Mouse (Mus musculus) neural tube, embryonic 15.5 days (tissue): ENCODE data around the gene Tpx2. TPM values are rescaled to one million over a fixed set of nuclear protein-coding genes. Genes with fewer than 3 reads are reported as not detected.

Experiments used
- ATAC-seq: fragments of 200-750 bp; cut with Nextera tagmentation; 2 replicates; pipeline ENCODE4 v1.8.0; 2017; ENCODE audit warnings: mild to moderate bottlenecking, moderate TSS enrichment, moderate library complexity; ENCODE audit not compliant: low FRiP score
- H3K27ac ChIP-seq: fragments of 300-500 bp; sonication (generic); replicated peaks from 2 replicates; pipeline ENCODE4 v1.5.1; 2015; ENCODE audit warnings: mild to moderate bottlenecking, inconsistent platforms
- H3K27me3 ChIP-seq: fragments of 300-500 bp; sonication (generic); replicated peaks from 2 replicates; pipeline ENCODE4 v1.6.1; 2015; ENCODE audit warnings: inconsistent platforms
- H3K36me3 ChIP-seq: fragments of 300-500 bp; sonication (generic); 2 replicates; pipeline ENCODE4 v1.6.1; 2015; ENCODE audit warnings: inconsistent platforms
- H3K4me1 ChIP-seq: fragments of 300-500 bp; sonication (generic); 2 replicates; pipeline ENCODE4 v1.6.1; 2015; ENCODE audit warnings: inconsistent platforms
- H3K4me2 ChIP-seq: fragments of 300-500 bp; sonication (generic); 2 replicates; pipeline ENCODE4 v1.6.1; 2015; ENCODE audit warnings: inconsistent platforms, mild to moderate bottlenecking, moderate library complexity
- H3K4me3 ChIP-seq: fragments of 300-500 bp; sonication (generic); replicated peaks from 2 replicates; pipeline ENCODE4 v1.5.1; 2015; ENCODE audit warnings: mild to moderate bottlenecking, inconsistent platforms
- H3K9ac ChIP-seq: fragments of 300-500 bp; sonication (generic); replicated peaks from 2 replicates; pipeline ENCODE4 v1.6.1; 2015; ENCODE audit warnings: mild to moderate bottlenecking, inconsistent platforms
- H3K9me3 ChIP-seq: fragments of 300-500 bp; sonication (generic); replicated peaks from 2 replicates; pipeline ENCODE4 v1.6.1; 2016; ENCODE audit warnings: inconsistent platforms
- WGBS: fragments of 180-500 bp; shearing (Covaris S2); methylation state at CpG from one replicate; pipeline ENCODE4 v1.1.7; 2015; ENCODE audit warnings: mixed read lengths; 5-methylcytosine and 5-hydroxymethylcytosine counted together
- polyA plus RNA-seq: library from polyadenylated mRNA; unstranded; fragments of >200 nt; fragmentation: Nextera tagmentation; extraction: Ambion mirVana; gene quantifications from 2 replicates; pipeline ENCODE4 v1.2.1, GENCODE M21; 2015

Gene Tpx2
- polyA plus RNA-seq, 1 experiment from 2014 or later, result 11.1 TPM

DNA sequence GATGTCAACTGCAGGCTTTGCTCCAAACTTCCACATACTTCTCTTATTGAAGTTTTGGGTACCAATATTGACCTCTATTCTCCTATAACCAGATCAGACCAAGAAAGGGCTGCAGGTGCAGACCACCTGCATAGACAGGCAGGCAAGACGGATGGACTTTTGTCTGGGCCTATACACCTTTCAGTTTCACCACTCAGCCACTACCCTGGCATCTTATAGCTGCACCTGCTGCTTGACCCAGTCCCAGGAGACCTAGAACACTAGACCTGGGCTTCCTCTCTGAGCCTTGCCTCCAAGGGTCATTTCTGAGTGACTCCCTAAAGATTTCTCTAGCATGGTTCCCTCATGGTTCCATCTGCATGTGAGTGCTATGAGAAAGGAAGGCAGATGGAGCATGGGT lies 34.5 kb upstream of the Tpx2 start:
- WGBS, result 100% methylated on average over 1 of the region's 1 CpGs

GRCm38 (mm10) chr2:152814213-152814874 lies 33.4 kb upstream of the Tpx2 start:
- Histone ChIP-seq H3K27me3 (no peaks in the 10 kb centered on the region), H3K27ac (no peak overlapping the region), H3K4me2 (no peak overlapping the region), H3K9me3 (no peaks in the 10 kb centered on the region), H3K36me3 (0 out of 2 replicates have a peak, but pooled peaks cover 4% of the 10 kb centered on the region), H3K9ac (no peak overlapping the region), H3K4me1 (peaks cover 38% of the 10 kb centered on the region), H3K4me3 (no peak overlapping the region)
- ATAC-seq, result no peak
- WGBS, result 88% methylated on average over 6 of the region's 6 CpGs

More for the DNA sequence above, 34.5 kb upstream of the Tpx2 start:
- H3K9ac ChIP-seq, result no peak overlapping the region
- H3K4me3 ChIP-seq, result no peak overlapping the region
- no peak overlapping the region for H3K27ac ChIP-seq
- no peak overlapping the region for H3K4me2 ChIP-seq
- H3K4me1 ChIP-seq, result peaks cover 32% of the 10 kb centered on the region
- H3K36me3 ChIP-seq, result 0 out of 2 replicates have a peak, but pooled peaks cover 4% of the 10 kb centered on the region
- no peaks in the 10 kb centered on the region for H3K9me3 ChIP-seq
- H3K27me3 ChIP-seq, result no peaks in the 10 kb centered on the region
- no peak for ATAC-seq

GRCm38 (mm10) chr2:152815879-152816656 lies 31.7 kb upstream of the Tpx2 start:
- Histone ChIP-seq H3K27me3 (no peaks in the 10 kb centered on the region), H3K4me2 (no peak overlapping the region)

GRCm38 (mm10) chr2:152816657-152817348 lies 31.0 kb upstream of the Tpx2 start:
- no peak overlapping the region for H3K4me2 ChIP-seq
- H3K36me3 ChIP-seq, result peaks cover 7% of the 10 kb centered on the region; the same call in 1 of the 2 replicates
- H3K4me1 ChIP-seq, result peaks cover 57% of the 10 kb centered on the region
- no peak for ATAC-seq
- no peak overlapping the region for H3K9ac ChIP-seq
- H3K27me3 ChIP-seq, result no peaks in the 10 kb centered on the region
- H3K4me3 ChIP-seq, result no peak overlapping the region
- 89% methylated on average over 3 of the region's 3 CpGs for WGBS
- H3K9me3 ChIP-seq, result no peaks in the 10 kb centered on the region
- H3K27ac ChIP-seq, result no peak overlapping the region

More at GRCm38 (mm10) chr2:152815879-152816656, 31.7 kb upstream of the Tpx2 start:
- 66% methylated on average over 7 of the region's 7 CpGs for WGBS
- H3K9ac ChIP-seq, result no peak overlapping the region
- H3K36me3 ChIP-seq, result peaks cover 4% of the 10 kb centered on the region; the same call in 1 of the 2 replicates
- H3K9me3 ChIP-seq, result no peaks in the 10 kb centered on the region
- no peak for ATAC-seq
- H3K4me1 ChIP-seq, result peaks cover 50% of the 10 kb centered on the region
- H3K4me3 ChIP-seq, result no peak overlapping the region
- no peak overlapping the region for H3K27ac ChIP-seq

- no peaks in the 10 kb centered on the region for H3K27me3 ChIP-seq
- no peak overlapping the region for H3K4me3 ChIP-seq
- H3K9me3 ChIP-seq, result no peaks in the 10 kb centered on the region
- H3K4me2 ChIP-seq, result no peak overlapping the region
- no peak overlapping the region for H3K9ac ChIP-seq
- H3K36me3 ChIP-seq, result peaks cover 7% of the 10 kb centered on the region; the same call in 1 of the 2 replicates
- 44% methylated on average over 6 of the region's 6 CpGs for WGBS
- H3K27ac ChIP-seq, result peak overlapping the region; percentile 23; the same call in 1 of the 2 replicates
- peaks cover 58% of the 10 kb centered on the region for H3K4me1 ChIP-seq
- ATAC-seq, result peak; percentile 28; the same call in 1 of the 2 replicates
These were observed 30.0 kb upstream of the Tpx2 start for GRCm38 (mm10) chr2:152817596-152818291.

DNA sequence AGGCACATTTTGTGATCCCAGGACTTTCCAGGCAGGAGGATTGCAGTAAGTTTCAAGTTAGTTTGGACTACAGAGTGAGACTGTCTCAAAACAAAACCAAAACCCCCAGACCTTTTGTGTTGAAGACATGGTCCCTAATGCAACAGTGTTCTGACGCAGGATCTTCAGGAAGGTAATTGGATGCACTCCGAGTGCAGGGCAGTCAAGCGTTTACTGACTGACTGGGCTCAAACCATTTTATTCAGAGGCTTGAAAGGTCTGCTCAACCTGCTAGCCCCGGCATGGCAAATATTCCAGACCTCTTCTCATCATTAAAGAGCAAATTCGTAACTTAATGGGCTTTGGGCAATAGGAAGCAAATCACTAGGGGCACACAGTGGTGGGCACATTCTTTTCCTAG lies 29.1 kb upstream of the Tpx2 start:
- WGBS, result 66% methylated on average over 5 of the region's 5 CpGs
- H3K27me3 ChIP-seq, result no peaks in the 10 kb centered on the region
- peaks cover 60% of the 10 kb centered on the region for H3K4me1 ChIP-seq
- H3K36me3 ChIP-seq, result peaks cover 7% of the 10 kb centered on the region; the same call in 1 of the 2 replicates
- no peak overlapping the region for H3K4me2 ChIP-seq
- H3K9ac ChIP-seq, result no peak overlapping the region
- no peak overlapping the region for H3K27ac ChIP-seq
- no peak for ATAC-seq
- no peak overlapping the region for H3K4me3 ChIP-seq
- no peaks in the 10 kb centered on the region for H3K9me3 ChIP-seq

- H3K4me1 ChIP-seq, result peaks cover 64% of the 10 kb centered on the region
These were observed 28.6 kb upstream of the Tpx2 start for GRCm38 (mm10) chr2:152819097-152819624.

DNA sequence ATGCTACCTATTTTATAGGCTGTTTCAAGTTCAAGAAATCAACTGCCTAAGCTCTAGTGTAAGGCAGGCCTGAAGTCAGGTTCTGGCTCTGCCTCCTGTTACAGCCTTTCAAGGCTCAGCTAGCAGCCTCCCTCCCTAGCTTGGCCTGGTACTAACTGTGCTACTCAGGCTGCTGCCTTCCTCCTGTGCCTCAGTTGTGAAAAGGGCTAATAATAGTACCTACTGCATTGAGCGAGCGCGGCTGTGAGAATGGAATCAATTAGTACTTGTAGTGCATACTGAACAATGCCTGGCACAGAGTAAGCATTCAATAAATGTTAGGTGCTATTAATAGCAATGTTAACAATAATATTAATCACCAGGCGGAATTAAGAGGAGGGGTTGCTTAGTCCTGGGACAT lies 27.8 kb upstream of the Tpx2 start:
- WGBS, result 49% methylated on average over 4 of the region's 4 CpGs
- peak overlapping the region; percentile 64 for H3K27ac ChIP-seq
- ATAC-seq, result no peak
- no peak overlapping the region for H3K4me2 ChIP-seq
- no peaks in the 10 kb centered on the region for H3K9me3 ChIP-seq
- peaks cover 3% of the 10 kb centered on the region; the same call in 1 of the 2 replicates for H3K36me3 ChIP-seq
- H3K4me3 ChIP-seq, result no peak overlapping the region
- H3K9ac ChIP-seq, result no peak overlapping the region
- peaks cover 72% of the 10 kb centered on the region for H3K4me1 ChIP-seq
- H3K27me3 ChIP-seq, result no peaks in the 10 kb centered on the region

More at GRCm38 (mm10) chr2:152819097-152819624, 28.6 kb upstream of the Tpx2 start:
- ATAC-seq, result no peak
- no peak overlapping the region for H3K4me2 ChIP-seq
- H3K27me3 ChIP-seq, result no peaks in the 10 kb centered on the region
- no peak overlapping the region for H3K4me3 ChIP-seq
- peaks cover 7% of the 10 kb centered on the region; the same call in 1 of the 2 replicates for H3K36me3 ChIP-seq
- H3K9ac ChIP-seq, result no peak overlapping the region
- no peak overlapping the region for H3K27ac ChIP-seq
- H3K9me3 ChIP-seq, result no peaks in the 10 kb centered on the region
- WGBS, result 96% methylated on average over 3 of the region's 3 CpGs

DNA sequence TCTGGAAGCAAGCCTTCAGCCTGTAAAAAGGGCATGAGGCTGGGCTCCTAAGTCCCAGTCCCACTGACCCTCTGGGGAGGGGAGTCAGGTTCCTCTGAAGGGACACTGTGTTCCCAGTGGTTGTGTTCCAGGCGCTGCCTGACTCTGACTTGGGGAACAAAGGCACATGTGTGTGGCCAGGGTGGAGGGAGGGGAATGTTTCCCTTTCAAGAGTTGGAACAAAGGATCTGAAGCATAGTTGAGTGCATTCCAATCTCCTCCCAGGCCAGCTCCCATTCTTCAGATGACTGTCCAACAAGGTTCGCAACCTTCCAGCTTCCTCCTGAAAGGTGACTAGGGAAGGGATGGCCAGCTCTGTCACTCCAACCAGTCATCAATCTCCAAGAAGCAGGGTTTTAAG lies 27.4 kb upstream of the Tpx2 start:
- WGBS, result 12% methylated on average over 2 of the region's 2 CpGs
- no peaks in the 10 kb centered on the region for H3K27me3 ChIP-seq
- no peak for ATAC-seq
- H3K4me1 ChIP-seq, result peaks cover 76% of the 10 kb centered on the region
- H3K27ac ChIP-seq, result peak overlapping the region; percentile 64
- no peak overlapping the region for H3K9ac ChIP-seq
- H3K4me2 ChIP-seq, result no peak overlapping the region
- no peaks in the 10 kb centered on the region for H3K9me3 ChIP-seq
- no peak overlapping the region for H3K4me3 ChIP-seq
- peaks cover 3% of the 10 kb centered on the region; the same call in 1 of the 2 replicates for H3K36me3 ChIP-seq

DNA sequence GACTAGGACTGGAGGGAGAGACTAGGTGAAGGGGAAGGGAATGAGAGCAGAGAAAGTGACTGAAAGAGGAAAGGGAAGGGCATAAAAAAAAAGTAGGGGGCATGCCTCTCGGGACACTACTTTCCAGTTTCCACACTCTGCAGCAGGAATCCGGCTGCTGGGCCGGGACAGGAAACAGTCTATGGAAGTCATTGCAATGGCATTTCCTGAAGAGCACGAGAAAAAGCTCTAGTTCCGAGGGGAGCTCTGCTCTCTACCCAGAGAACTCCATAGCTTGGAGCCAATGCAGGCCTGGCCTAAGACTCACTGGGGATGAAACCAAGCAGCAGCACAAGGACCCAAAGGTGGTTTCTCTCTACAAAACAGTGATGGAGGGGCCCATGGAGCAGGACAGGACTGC lies 26.7 kb upstream of the Tpx2 start:
- ATAC-seq, result no peak
- Histone ChIP-seq H3K4me3 (no peak overlapping the region), H3K27me3 (no peaks in the 10 kb centered on the region), H3K27ac (peak overlapping the region; percentile 64), H3K4me1 (peaks cover 83% of the 10 kb centered on the region), H3K9ac (no peak overlapping the region), H3K9me3 (no peaks in the 10 kb centered on the region), H3K36me3 (peaks cover 3% of the 10 kb centered on the region; the same call in 1 of the 2 replicates), H3K4me2 (0 out of 2 replicates have a peak overlapping the region, but pooled peaks have one; percentile 11)
- 58% methylated on average over 5 of the region's 5 CpGs for WGBS

DNA sequence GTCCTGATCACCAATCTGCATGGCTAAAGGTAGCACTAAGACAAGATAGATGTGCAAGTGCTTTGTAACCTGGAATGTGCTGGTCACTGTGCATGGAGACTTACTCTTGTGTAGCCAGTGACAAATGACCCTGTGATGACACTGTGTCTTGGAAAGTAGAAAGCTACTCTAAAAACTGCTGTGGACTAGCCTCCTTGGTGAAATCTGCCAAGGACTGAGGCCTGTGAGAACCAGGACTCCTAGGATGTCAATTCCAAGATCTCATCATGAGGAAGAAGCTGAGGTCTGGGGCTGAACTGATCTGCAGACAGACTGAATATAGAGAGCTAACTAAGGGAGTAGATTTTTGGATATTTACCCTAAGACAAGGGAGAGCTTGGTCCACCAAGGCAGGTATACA lies 26.2 kb upstream of the Tpx2 start:
- Histone ChIP-seq H3K9me3 (no peaks in the 10 kb centered on the region), H3K4me3 (no peak overlapping the region), H3K36me3 (peaks cover 6% of the 10 kb centered on the region; the same call in 1 of the 2 replicates), H3K27ac (peak overlapping the region; percentile 64; the same call in 1 of the 2 replicates), H3K4me1 (peaks cover 85% of the 10 kb centered on the region), H3K9ac (no peak overlapping the region), H3K4me2 (0 out of 2 replicates have a peak overlapping the region, but pooled peaks have one; percentile 11), H3K27me3 (no peaks in the 10 kb centered on the region)
- no peak for ATAC-seq
